In genomic region chr16:24129701-24130100, GRCm38 (mm10) we compare ENCODE assay signal across 25 mouse cellular contexts.
DNase-seq lines count a peak whose midpoint lies in the region; ATAC-seq and TF ChIP-seq lines count a peak whose summit lies in the region.
"Had no signal": no experiment of that assay in that cellular context is flagged by ENCODE, and none has a peak within 500 bp of the region (broad histone marks: within the 10 kb centered on the region; RNA-seq: fewer than 3 reads in every experiment).

No protein-coding gene starts in this region.

- H3K4me2 ChIP-seq in stomach, postnatal 0 days (replicated peaks; ENCODE audit: low read depth), result no peak overlapping the region
- H3K4me2 ChIP-seq in liver, embryonic 12.5 days, result no peak overlapping the region
- H3K4me2 ChIP-seq: forebrain, embryonic 13.5 days; heart, embryonic 12.5 days; heart, embryonic 15.5 days; hindbrain, embryonic 14.5 days had no signal

- no peak overlapping the region for H3K4me3 ChIP-seq in brown adipose tissue, adult 24 weeks (ENCODE audit: insufficient read depth, low read depth, low read length)
- no peak overlapping the region for H3K4me3 ChIP-seq in stomach, postnatal 0 days (ENCODE audit: low read depth, low read length)
- no peak overlapping the region for H3K4me3 ChIP-seq in hindbrain, embryonic 10.5 days
- H3K4me3 ChIP-seq in liver, embryonic 12.5 days, result no peak overlapping the region
- H3K4me3 ChIP-seq: forebrain, embryonic 10.5 days; forebrain, embryonic 13.5 days; heart, embryonic 12.5 days; heart, embryonic 15.5 days had no signal

- H3K4me1 ChIP-seq in brown adipose tissue, adult 24 weeks (ENCODE audit: control insufficient read depth, insufficient read depth, insufficient read length, low read length), result peaks cover 6% of the 10 kb centered on the region; the same call in 1 of the 2 replicates
- no peaks in the 10 kb centered on the region for H3K4me1 ChIP-seq in stomach, postnatal 0 days (replicated peaks; ENCODE audit: control insufficient read depth, insufficient read depth)
- H3K4me1 ChIP-seq in hindbrain, embryonic 10.5 days (replicated peaks), result peaks cover 16% of the 10 kb centered on the region
- H3K4me1 ChIP-seq in liver, embryonic 12.5 days, result 0 out of 2 replicates have a peak, but pooled peaks cover 4% of the 10 kb centered on the region
- H3K4me1 ChIP-seq: heart, embryonic 15.5 days had no signal

- no peaks in the 10 kb centered on the region for H3K36me3 ChIP-seq in stomach, postnatal 0 days (ENCODE audit: control insufficient read depth, insufficient read depth, low read length)
- no peaks in the 10 kb centered on the region for H3K36me3 ChIP-seq in hindbrain, embryonic 10.5 days
- H3K36me3 ChIP-seq in liver, embryonic 12.5 days, result no peaks in the 10 kb centered on the region
- H3K36me3 ChIP-seq: forebrain, embryonic 10.5 days; heart, embryonic 12.5 days; heart, embryonic 15.5 days had no signal

- TF ChIP-seq CTCF in stomach, postnatal 0 days (IDR thresholded peaks at IDR 0.05; ENCODE audit: low read depth), result no peak

- peak; percentile 39 for ATAC-seq in CD4-positive, CD25-positive, alpha-beta regulatory T cell, adult 4 months
- ATAC-seq in megakaryocyte progenitor cell, adult 5-6 weeks (replicated peaks; ENCODE audit: poor library complexity), result peak; percentile 54
- peak; percentile 26; the same call in 1 of the 2 replicates for ATAC-seq in stomach, postnatal 0 days (ENCODE audit: low FRiP score, low TSS enrichment)
- no peak for ATAC-seq in liver, embryonic 12.5 days
- ATAC-seq: activated CD4-positive, CD25-positive, alpha-beta regulatory T cell, adult 4 months; forebrain, embryonic 13.5 days; forebrain, embryonic 16.5 days; hindbrain, postnatal 0 days; inflammation-experienced regulatory T-cells, adult 6 months had no signal

- WGBS in stomach, postnatal 0 days, result 64% methylated on average over 4 of the region's 4 CpGs
- WGBS in hindbrain, embryonic 10.5 days, result 91% methylated on average over 4 of the region's 4 CpGs
- WGBS in liver, embryonic 12.5 days (ENCODE audit: insufficient replicate concordance), result 54% methylated on average over 4 of the region's 4 CpGs

- no peaks in the 10 kb centered on the region for H3K27me3 ChIP-seq in stomach, postnatal 0 days (ENCODE audit: control insufficient read depth, insufficient read depth, low read length)
- H3K27me3 ChIP-seq in hindbrain, embryonic 10.5 days (ENCODE audit: insufficient read depth, poor library complexity, severe bottlenecking), result no peaks in the 10 kb centered on the region
- no peaks in the 10 kb centered on the region for H3K27me3 ChIP-seq in liver, embryonic 12.5 days (replicated peaks)
- H3K27me3 ChIP-seq: forebrain, embryonic 13.5 days; heart, embryonic 12.5 days; heart, embryonic 15.5 days had no signal

- H3K27ac ChIP-seq in brown adipose tissue, adult 24 weeks (replicated peaks; ENCODE audit: low read depth, low read length), result 0 out of 2 replicates have a peak overlapping the region, but pooled peaks have one; percentile 35
- no peak overlapping the region for H3K27ac ChIP-seq in stomach, postnatal 0 days (replicated peaks)
- H3K27ac ChIP-seq in hindbrain, embryonic 10.5 days, result no peak overlapping the region
- H3K27ac ChIP-seq in liver, embryonic 12.5 days, result no peak overlapping the region
- H3K27ac ChIP-seq: forebrain, embryonic 13.5 days; heart, embryonic 15.5 days; hindbrain, embryonic 14.5 days; hindbrain, postnatal 0 days had no signal

- no peak for DNase-seq in stomach, postnatal 0 days (ENCODE audit: low spot score)
- no peak for DNase-seq in hindbrain, embryonic 10.5 days (ENCODE audit: low spot score)
- DNase-seq: adrenal gland, adult 8-10 months; adrenal gland, postnatal 25 days; cerebellum, adult 11 months; cerebellum, adult 2 months; cerebellum, adult 9-11 months; cerebellum, postnatal 36 days; gastrocnemius, postnatal 10 days; gastrocnemius, postnatal 36 days; heart, postnatal 10 days; heart, postnatal 36 days had no signal

- no peak for TF ChIP-seq EP300 in stomach, postnatal 0 days (optimal IDR thresholded peaks at IDR 0.05)

- no peaks in the 10 kb centered on the region for H3K9me3 ChIP-seq in stomach, postnatal 0 days (ENCODE audit: control insufficient read depth, low read length)
- H3K9me3 ChIP-seq in hindbrain, embryonic 10.5 days, result no peaks in the 10 kb centered on the region
- no peaks in the 10 kb centered on the region for H3K9me3 ChIP-seq in liver, embryonic 12.5 days (replicated peaks)
- H3K9me3 ChIP-seq: forebrain, embryonic 10.5 days; forebrain, embryonic 13.5 days; heart, embryonic 12.5 days; heart, embryonic 15.5 days had no signal

- H3K9ac ChIP-seq in stomach, postnatal 0 days (ENCODE audit: low read length), result no peak overlapping the region
- no peak overlapping the region for H3K9ac ChIP-seq in liver, embryonic 12.5 days
- H3K9ac ChIP-seq: forebrain, embryonic 13.5 days; heart, embryonic 12.5 days; heart, embryonic 15.5 days; hindbrain, embryonic 14.5 days had no signal
